Mouse (Mus musculus) spleen, adult 2 months (tissue): Measurements from ENCODE around the gene Cks2. TPM values are rescaled to one million over a fixed set of nuclear protein-coding genes. Genes with fewer than 3 reads are reported as not detected.
"Not testable (repeated sequence)": the region's sequence is repeated elsewhere in the genome, so short reads cannot be mapped to it uniquely, and the experiment has no call there.

Experiments used
- DNase-seq, 2 experiments: peaks; one replicate each; pipeline versions ENCODE4 v3.0.0 to v3.0.0-alpha.2; 2012 to 2021; ENCODE audit warnings: low spot score in 2 of 2, low read depth in 1 of 2
- H3K27ac ChIP-seq: fragments of 200-500 bp; 2 replicates; pipeline ENCODE4 v1.5.1; 2012; ENCODE audit warnings: low read length, inconsistent platforms; ENCODE audit not compliant: insufficient read depth
- H3K27me3 ChIP-seq: fragments of 200-500 bp; 2 replicates; pipeline ENCODE4 v1.6.1; 2012; ENCODE audit warnings: mild to moderate bottlenecking, moderate library complexity, low read length, inconsistent platforms; ENCODE audit not compliant: control insufficient read depth, insufficient read depth
- H3K36me3 ChIP-seq: fragments of 200-500 bp; 2 replicates; pipeline ENCODE4 v1.6.1; 2012; ENCODE audit warnings: mild to moderate bottlenecking, low read length, inconsistent platforms; ENCODE audit not compliant: control insufficient read depth, insufficient read depth
- H3K4me1 ChIP-seq: fragments of 200-500 bp; 2 replicates; pipeline ENCODE4 v1.6.1; 2011; ENCODE audit warnings: inconsistent platforms; ENCODE audit not compliant: control insufficient read depth, insufficient read depth, insufficient read length
- H3K4me3 ChIP-seq: fragments of 200-500 bp; 2 replicates; pipeline ENCODE4 v1.5.1; 2011; ENCODE audit warnings: mild to moderate bottlenecking, inconsistent platforms; ENCODE audit not compliant: insufficient read depth, insufficient read length; ENCODE audit errors: extremely low read depth
- CTCF ChIP-seq: fragments of 200-500 bp; IDR thresholded peaks from 2 replicates; pipeline ENCODE4 v1.5.1; 2011; ENCODE audit warnings: mild to moderate bottlenecking, inconsistent platforms; ENCODE audit not compliant: insufficient read depth, insufficient read length, insufficient replicate concordance; ENCODE audit errors: extremely low read depth
- POLR2A ChIP-seq: fragments of 200-500 bp; IDR thresholded peaks from 2 replicates; pipeline ENCODE4 v1.6.1; 2011; ENCODE audit warnings: low read depth, low read length, inconsistent platforms
- WGBS: fragments of 180-500 bp; shearing (Covaris S2); methylation state at CpG from one replicate; pipeline ENCODE4 v1.1.7; 2018; 5-methylcytosine and 5-hydroxymethylcytosine counted together
- polyA plus RNA-seq: library from polyadenylated mRNA; depleted of rRNA; stranded (reverse); fragments of >200 nt; gene quantifications from 2 replicates; pipeline ENCODE4 v1.2.3, GENCODE M21; 2012

Cks2 gene
- polyA plus RNA-seq, 1 experiment = 14.0 TPM

DNA sequence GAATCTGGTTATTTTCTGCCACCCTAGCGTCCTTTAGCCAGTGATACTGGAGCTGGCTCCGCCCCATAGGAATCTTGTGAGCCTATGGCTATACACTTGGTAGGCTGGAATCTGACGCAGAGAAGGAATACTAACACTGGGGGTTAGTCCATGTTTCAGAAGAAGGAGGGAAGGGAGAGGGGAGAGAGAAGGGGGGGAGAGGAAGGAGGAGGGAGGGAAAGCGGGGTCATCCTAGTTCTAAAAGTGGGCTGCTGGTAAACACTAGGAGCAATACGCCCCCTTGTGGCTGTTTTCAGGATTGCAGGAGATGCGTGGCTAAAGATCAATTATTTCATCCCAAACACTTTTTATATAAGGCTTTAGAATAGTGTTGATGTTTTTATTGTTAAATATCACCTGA is 27.2 kb upstream of the Cks2 start:
- WGBS = 34% methylated on average over 6 of the region's 6 CpGs

DNA sequence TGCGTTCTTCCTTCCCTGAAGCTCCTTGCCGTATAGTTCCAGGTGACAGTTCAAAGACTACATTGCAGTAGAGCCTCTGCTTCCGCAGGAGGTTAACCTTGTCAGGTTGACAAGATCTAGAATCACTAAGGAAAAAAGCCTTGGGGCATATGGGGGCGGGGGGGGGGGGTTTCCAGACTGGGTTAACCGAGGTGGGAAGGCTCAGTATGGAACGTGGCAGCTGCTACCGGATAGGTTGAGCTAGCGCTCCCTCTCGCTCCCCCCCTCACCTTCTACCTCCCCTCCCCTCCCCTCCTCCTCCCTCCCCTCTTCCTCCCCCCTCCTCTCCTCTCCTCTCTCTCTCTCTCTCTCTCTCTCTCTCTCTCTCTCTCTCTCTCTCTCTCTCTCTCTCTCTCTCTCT is 26.4 kb upstream of the Cks2 start:
- no peaks in the 10 kb centered on the region; the same call in 1 of the 2 replicates for H3K27me3 ChIP-seq
- WGBS = 17% methylated on average over 7 of the region's 9 CpGs

More for the DNA sequence above, 27.2 kb upstream of the Cks2 start:
- Histone ChIP-seq H3K4me3 (no peak overlapping the region), H3K4me1 (no peaks in the 10 kb centered on the region), H3K27ac (no peak overlapping the region), H3K27me3 (no peaks in the 10 kb centered on the region), H3K36me3 (no peaks in the 10 kb centered on the region)
- no peak for TF ChIP-seq POLR2A
- TF ChIP-seq CTCF = peak; percentile 42; the same call in 1 of the 2 replicates
- peak; percentile 9 to 10 for DNase-seq

DNA sequence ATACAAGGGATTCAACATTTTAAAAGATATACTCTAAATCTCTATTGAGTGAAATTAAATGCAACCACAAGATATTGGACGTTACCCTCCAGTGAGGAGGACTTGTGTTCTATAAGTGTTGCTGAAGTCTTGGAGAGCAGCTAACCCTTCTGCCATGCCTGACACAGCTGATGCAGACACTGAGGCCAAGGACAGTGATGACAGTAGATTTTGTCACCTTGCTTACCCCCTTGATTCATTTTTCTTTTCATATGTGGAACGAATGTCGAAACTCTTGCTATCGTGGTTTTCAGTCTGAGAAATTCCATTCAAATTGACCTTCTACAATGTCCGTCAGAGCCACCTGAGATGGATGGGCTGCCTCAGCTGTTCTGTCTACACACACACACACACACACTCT is 22.4 kb upstream of the Cks2 start:
- no peak overlapping the region for H3K4me3 ChIP-seq
- no peaks in the 10 kb centered on the region; the same call in 1 of the 2 replicates for H3K27me3 ChIP-seq
- DNase-seq = no peak
- H3K36me3 ChIP-seq = no peaks in the 10 kb centered on the region
- H3K27ac ChIP-seq = no peak overlapping the region
- TF ChIP-seq POLR2A = no peak
- TF ChIP-seq CTCF = no peak
- whole genome bisulfite sequencing = 82% methylated on average over 5 of the region's 5 CpGs
- no peaks in the 10 kb centered on the region for H3K4me1 ChIP-seq

More for the DNA sequence above, 26.4 kb upstream of the Cks2 start:
- TF ChIP-seq POLR2A = no peak
- TF ChIP-seq CTCF = no peak
- Histone ChIP-seq H3K4me3 (no peak overlapping the region), H3K27ac (no peak overlapping the region), H3K36me3 (no peaks in the 10 kb centered on the region), H3K4me1 (no peaks in the 10 kb centered on the region)
- DNase-seq = no peak

DNA sequence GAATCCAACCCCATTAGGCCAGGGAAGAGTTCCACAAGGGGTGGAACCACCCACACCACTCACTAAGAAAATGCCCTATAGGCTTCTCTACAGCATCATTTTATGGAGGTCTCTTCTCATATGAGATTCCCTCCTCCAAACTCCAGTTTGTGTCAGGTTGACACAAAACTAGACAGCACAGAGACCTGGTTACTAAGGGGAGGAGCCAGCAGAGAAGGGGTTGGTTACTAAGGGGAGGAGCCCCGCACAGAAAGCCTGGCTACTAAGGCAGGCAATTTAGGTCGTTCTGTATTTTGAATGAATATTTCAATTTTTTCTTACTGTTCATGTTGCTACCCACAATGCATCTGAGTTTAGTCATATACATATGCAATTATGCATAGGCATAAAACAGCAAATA is 21.4 kb upstream of the Cks2 start:
- H3K4me3 ChIP-seq = no peak overlapping the region
- TF ChIP-seq CTCF (no peak), POLR2A (no peak)
- no peaks in the 10 kb centered on the region; the same call in 1 of the 2 replicates for H3K27me3 ChIP-seq
- DNase-seq = no peak
- 80% methylated on average over 2 of the region's 2 CpGs for WGBS
- H3K36me3 ChIP-seq = no peaks in the 10 kb centered on the region
- H3K4me1 ChIP-seq = no peaks in the 10 kb centered on the region
- no peak overlapping the region for H3K27ac ChIP-seq

DNA sequence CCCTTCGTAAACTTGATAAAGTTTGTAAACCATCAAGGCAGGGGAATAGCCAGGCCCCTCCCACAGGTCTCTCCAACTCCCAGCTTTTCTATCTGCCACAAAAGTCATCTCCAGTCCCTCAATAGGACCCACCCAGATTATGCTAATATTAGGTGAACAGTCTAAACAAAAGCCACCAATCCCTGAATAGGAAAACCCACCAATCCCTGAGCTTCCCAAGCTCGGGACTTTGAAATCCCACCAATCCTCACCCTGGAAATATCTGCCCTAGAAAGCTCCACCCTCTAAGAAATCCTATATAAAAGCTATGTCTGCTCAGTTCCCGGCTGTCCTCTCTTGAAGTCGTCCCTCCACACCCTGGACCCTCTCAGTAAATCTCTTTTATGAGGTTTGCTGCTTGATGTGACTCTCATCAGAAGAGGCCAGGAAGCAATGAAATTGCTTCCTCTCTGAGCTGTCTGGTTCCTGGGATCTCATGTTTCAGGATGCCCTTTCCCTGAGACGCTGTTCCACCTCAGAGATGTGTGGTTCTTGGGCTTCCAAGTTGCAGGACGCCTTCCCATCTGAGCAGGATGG is 16.7 kb upstream of the Cks2 start:
- no peaks in the 10 kb centered on the region for H3K4me1 ChIP-seq
- 69% methylated on average over 6 of the region's 6 CpGs for WGBS
- H3K36me3 ChIP-seq = no peaks in the 10 kb centered on the region
- H3K27me3 ChIP-seq = no peaks in the 10 kb centered on the region; the same call in 1 of the 2 replicates
- no peak overlapping the region for H3K27ac ChIP-seq
- no peak for DNase-seq
- no peak for TF ChIP-seq POLR2A
- no peak overlapping the region for H3K4me3 ChIP-seq

DNA sequence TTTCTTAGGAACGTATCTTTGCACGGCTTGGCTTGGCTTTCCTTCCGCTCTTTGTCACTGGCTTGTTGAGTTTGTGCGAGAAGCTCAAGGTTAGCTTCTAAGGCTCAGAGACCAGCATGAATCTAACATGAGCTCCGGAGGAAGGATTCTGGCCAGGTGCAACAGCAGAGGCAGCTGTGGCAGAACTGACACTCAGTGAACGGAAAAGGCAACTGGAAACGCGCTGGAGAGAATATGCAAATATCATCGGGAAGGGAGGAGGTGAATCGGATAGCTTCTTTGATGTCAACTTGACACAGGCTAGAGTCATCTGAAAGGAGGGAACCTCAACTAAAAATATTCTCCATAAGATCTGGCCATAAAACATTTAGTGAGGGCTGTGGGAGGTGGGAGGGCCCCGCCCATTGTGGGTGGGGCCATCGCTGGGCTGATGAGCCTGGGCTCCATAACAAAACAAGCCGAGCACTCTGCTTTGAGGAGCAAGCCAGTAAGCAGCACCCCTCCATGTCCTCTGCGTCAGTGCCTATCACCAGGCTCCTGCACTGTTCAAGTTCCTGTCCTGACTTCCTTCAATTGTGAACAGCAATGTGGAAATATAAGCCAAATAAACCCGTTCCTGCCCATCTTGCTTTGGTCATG is 13.6 kb upstream of the Cks2 start:
- no peak for TF ChIP-seq POLR2A
- TF ChIP-seq CTCF = no peak
- H3K27me3 ChIP-seq = no peaks in the 10 kb centered on the region
- no peaks in the 10 kb centered on the region for H3K36me3 ChIP-seq
- WGBS = 77% methylated on average over 15 of the region's 15 CpGs
- no peak overlapping the region for H3K4me3 ChIP-seq
- DNase-seq = no peak
- H3K4me1 ChIP-seq = no peaks in the 10 kb centered on the region
- H3K27ac ChIP-seq = no peak overlapping the region

DNA sequence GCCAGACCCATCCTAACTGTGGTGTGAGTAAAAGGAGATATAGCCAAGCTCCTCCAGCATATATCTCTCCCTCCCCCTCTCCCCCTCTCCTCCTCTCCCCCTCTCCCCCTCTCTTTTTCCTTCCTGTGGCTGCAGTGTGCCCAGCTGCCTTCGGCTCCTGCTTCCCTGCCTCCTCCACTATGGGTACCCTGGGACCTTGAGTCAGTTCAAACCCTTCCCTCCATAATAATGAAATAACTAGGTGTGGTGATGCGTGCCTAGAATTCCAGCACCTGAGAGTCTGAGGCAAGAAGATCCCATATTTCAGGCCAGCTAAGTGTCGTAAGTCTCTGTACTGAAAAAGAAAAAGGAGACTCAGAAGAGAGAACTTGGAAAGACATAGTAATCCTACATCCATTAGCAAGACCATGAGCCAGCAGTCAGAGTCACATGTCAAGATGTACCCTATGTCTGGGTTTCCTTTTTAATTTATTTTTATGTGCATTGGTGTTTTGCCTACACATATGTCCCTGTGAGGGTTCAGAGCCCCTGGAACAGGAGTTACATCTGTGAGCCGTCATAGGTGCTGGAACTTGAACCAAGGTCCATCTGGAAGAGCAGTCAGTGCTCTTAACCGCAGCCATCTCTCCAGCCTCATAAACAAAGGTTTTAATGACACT is 12.3 kb upstream of the Cks2 start:
- H3K27me3 ChIP-seq = no peaks in the 10 kb centered on the region
- 79% methylated on average over 5 of the region's 5 CpGs for WGBS
- no peak overlapping the region for H3K27ac ChIP-seq
- H3K4me3 ChIP-seq = no peak overlapping the region
- TF ChIP-seq POLR2A (no peak), CTCF (no peak)
- DNase-seq = no peak
- no peaks in the 10 kb centered on the region for H3K36me3 ChIP-seq
- no peaks in the 10 kb centered on the region for H3K4me1 ChIP-seq

DNA sequence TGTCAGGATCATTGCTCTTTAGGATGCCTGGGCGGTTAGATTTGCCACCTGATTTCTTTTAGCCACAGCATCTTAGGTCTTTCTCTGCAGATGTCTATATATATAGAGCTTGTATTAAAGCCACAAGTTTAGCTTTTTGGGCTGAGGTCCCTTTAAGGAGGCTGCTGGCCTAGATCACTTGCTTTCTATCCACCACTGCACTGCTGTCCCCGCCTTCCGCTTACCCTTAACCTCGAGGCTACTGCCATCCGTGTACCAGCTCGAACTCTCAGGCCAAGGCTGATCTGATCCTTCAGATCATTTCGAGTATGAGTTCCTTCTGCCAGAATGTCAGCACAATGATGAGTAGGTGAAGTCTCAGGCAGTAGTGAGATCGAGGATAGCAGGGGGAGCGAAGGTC is 9.6 kb upstream of the Cks2 start:
- not testable (repeated sequence) for H3K36me3 ChIP-seq, H3K27ac ChIP-seq, DNase-seq, H3K27me3 ChIP-seq, H3K4me3 ChIP-seq, H3K4me1 ChIP-seq
- WGBS = 74% methylated on average over 6 of the region's 9 CpGs
